Mouse (Mus musculus): ENCODE data around the gene Haus3.

The Haus3 gene

DNA sequence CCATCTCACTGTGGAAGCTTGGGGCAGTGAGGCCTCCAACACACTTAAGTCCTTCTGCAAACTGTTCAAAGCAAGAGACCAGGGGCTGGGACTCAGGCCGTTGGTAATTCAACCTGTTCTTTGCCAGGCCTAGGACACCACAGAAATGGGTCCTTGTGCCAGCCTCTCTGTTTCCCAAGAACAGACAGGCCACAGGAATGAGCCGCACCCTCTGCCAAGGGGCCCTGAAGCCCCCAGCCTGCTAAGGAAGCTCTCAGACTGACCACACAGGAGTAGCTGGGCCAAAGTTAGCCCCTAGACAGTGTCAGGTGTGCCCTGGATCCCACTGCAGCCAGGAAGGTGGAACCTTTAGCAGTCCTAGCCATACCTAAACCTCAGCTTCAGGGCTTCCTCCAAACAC, 17.1 kb upstream of the Haus3 start:
- DNase-seq: no peak

DNA sequence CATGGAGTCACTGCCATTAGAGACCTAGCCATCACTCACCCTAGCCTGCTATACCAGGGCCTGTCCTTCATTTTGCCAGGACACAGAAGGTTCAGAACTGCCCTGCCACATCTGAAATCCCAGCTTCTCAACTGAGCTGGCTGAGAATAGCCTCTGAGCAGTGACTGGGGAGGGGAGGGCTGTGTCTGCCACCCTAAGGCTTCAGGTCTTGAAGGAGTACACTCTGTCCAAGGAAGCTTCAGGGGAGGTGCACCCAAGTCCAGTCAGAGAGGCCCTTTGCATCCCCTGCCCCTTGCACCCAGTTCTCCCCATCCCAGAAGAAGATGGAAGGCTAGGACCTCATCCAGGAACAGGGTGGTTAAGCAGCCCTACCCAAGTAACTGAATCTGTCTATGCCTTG, 16.5 kb upstream of the Haus3 start:
- no peak for DNase-seq

DNA sequence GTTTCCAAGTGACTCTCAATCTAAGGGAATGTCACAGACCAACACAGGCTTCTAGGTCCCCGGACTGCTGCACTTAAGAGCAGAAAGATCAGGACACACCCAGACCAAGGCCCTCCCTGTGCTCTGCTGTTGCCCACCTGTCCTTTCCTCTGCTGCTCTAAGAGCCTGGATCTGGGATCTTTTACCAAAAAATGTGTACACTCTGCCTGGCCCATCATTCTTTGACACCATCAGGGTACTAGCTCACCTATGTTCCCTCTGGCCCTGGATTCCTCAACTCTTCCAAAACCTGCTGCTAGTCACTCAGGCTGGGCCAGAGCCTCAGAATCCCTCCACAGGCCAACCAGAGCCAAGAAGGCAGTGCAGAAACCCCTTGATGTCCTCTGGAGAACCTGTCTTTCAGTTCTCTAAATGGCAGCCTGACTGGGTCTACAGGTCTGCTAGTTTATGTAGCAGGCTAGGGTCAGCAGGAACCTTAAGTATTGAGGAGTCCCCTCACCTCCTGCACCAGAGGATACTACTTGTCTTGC, 15.8 kb upstream of the Haus3 start:
- no peak for DNase-seq

DNA sequence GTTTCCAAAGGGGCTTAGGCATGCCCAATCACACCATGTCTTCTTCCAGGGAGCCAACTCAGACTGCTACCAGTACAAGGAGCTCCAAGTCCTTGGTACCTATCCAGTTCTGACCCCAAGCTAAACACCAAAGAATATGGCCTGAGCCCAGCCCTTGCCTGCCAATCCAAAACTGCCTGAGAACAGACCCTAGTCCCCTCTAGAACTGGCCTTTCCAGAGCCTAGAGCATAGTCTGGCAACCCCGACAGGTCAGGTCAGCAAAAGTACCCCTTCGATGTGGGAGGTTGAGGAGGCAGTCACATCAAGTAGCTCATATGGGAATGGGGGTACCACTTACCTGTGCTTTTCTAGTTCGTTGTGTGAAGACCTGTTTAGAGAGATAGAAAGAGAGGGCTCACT, 14.6 kb upstream of the Haus3 start:
- DNase-seq: no peak

DNA sequence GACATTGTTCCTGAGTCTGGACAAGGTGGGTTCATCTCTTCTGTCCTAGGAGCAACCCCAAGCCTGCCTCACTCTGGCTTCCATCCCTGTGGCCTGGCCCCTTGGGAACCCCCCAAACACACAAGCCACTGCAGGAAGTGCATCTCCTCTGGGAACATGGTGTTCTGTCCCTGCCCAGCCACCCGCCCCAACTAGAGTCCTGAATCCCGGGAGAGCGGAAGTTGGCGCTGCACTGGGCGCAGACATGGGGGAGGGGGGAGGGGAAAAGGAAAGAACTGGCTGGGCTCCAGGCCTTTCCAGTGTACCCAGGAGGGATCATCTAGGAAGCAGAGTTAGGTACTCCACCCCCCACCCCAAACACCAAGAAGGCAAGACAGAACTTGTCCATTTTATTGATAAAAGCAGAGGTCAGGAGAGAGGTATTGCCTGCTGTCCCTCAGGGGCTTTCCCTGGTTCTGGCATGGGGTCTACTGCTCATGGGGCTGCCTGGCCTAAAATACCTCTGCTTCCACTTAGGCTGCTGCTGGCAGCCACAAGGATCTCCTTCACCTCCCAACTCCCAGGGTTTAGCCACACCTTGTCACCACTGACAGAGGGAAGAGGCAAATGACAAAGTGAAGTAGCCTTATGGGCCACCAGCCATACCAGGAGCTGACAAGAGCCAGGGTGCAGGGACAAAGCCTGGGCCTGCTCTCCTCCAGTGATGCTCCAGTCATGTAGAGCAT, 14.0 kb upstream of the Haus3 start:
- no peak for DNase-seq

DNA sequence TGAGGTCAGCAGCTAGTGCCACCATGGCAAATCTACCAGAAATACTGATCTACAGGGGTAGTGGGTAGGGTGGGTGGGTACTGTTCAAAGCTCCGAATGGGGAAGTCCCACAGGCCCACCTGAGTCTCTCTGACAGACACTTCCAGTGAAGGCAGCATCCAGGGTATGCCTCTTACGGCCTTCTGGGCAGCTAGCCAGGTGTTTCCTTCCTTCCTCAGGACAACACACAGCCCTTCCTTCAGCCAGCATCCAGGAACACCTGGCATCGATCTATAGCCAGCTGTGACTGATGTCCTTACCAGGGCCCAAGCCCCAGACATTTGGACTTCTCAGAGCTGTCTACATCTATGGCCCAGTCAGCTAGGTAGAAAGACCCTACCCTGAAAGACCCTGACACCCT, 13.2 kb upstream of the Haus3 start:
- no peak for DNase-seq

DNA sequence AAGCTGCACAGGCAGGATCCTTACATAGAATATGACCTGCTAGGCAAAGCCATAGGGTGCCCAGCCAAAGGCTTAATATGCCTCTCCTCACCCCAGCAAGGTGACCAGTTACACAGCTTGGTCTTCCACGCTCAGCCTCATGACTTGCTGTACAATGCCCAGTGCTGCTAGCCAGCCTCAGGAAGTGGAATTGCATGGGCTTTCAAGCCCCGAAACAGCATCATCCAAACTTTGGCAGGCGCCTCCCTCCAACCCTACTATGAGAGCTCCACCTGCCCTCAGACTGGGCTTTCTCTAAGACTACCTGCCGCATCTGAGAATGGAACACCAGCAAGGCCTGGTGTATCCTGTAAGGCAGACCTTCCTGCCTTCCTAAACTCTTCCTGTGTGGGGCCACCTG, 8.5 kb upstream of the Haus3 start:
- DNase-seq: no peak

DNA sequence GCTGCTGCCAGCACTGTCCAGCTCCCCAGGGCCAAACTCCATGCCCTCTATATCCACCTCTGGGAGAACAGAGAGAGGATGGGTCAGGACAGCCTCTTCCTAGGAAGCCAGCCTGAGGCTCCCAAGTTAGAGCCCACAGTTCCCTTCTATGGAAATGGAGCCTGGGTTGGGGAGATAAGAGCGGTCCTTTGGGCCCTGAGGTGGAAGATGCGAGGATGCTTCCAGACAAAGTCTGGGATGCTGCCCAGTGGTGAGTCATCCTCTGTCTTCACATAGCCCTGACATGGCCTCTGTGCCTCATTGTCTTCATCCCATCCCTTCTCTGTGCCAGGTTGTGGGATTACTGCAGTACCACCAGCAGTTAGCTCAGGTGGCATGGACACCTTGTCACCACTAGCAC, 7.8 kb upstream of the Haus3 start:
- DNase-seq: no peak

DNA sequence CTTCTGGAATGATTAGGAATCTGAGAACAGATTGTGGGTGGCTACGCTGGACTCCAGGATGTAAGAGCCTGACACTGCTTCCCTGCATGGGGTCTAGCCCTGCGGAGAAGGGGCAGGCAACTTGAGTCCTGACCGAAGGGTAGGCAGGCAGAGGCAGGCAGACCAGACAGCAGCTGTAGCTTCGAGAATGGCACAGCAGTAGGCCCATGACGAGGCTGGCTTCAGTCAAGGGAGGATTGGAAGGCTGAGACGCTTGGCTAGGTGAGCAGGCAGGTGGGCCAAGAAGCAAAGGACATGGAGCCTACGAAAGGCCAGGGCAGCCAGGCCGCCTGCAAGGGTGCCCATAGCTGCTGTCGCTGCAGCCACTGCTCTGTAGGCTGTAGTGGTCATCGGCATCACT, 7.4 kb upstream of the Haus3 start:
- DNase-seq: no peak

DNA sequence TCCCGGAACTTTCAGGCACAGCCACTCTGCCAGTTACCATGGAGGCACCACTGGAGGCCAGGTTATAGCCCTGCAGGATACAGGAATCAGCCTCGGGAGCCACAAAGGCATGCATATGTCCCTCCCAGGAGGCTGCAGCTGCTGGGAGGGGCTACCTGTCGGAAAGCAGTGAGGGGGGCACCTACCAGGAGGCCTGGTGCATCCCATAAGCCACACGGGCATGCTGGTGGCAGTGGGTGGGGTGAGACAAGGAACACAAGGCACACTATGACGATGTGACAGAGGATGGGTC, 6.0 kb upstream of the Haus3 start:
- DNase-seq: no peak

DNA sequence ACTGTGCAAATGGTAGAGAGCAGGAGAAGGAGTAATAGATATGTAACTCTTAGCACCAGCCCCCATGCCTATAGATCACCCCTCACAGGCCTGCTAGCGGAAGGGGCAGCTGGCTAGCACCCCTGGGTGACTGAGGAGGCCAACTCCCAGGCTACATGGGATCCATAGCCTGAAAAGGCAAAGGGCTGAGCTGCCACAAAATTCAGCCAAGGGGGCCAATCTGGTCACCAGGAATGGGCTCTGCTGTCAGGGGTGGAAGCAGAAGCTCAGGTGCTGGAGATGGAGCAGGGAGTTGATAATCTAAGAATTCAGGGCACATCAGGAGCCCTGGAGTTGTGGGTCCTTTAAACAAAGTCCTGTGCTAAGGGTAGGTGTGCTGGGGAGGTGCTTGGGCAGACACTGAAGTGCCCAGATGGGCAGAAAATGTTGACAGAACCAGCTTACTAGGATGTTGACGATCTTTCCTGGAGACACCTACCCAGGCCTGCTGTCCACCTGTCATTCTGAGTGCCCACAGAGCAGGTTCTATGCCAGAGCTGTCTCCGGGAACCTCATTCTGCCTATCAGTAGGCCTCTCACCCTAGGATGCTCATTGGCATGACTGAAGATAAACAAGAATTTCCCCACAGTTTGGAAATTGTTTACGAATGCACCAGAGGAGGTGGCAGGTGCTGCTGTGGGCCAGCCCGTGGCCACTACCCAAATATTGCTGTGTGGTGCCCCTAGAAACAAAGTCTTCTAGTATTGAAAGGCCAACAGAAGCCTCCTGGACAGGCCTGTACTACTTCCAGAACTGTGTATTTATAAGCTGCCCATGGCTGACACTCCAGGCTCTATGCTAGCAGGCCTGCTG, 5.4 kb upstream of the Haus3 start:
- DNase-seq: no peak

DNA sequence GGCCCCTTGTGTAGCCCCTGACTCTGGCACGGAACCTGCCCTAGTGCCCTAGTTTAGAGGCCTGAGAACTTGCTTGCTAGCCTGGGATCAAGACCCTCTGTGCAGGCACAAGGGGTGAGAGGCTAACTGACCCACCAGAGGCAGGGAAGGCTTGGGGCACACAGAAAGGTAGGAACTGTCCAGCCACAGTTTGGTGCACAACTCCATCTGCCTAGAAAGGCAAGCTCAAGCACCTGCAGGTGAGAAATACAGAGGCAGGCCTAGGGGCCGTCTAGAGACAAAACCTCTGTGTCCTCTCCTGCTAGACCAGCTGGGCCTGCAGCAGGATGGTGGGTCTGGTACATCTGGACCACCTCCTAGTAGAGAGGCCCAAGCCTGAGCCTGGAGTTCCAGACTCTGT, 4.7 kb upstream of the Haus3 start:
- no peak for DNase-seq

DNA sequence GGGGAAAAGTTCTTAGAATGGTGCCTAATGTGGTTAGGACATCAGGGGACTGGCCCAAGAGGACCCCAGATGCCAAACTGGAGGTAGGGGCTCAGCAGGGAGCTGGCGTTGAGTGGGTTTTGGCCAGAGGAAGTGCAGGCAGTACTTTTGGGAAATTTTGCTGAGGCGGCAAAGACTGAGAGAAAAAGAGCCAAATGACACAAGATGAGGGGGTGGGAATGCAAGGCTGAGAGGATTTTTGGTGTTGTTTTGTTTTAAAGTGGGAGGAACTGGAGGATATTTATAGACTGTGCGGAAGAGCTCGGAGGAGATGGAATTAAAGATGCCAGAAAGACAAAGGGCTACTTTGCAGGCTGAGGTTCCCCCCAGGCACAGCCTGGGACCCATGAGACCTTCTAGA, 1.4 kb upstream of the Haus3 start:
- no peak for DNase-seq

DNA sequence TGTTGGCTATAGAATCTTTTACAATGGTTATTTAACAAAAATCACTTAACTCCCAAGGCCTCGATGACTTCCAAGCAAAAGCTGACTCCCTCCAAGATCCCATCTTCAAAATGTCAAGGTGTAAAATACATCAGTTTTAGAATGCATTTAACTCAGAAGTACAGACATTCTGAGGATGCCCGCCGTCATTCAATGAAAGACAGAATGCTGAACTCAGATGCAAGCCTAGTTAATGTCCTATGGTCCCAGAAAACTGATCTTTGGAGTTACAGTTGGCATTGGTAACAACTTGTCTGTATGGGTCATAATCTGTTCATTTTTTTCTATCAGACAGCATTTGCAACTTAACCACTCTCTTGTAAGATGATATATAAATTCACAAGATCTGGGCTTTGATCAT, 627 bp upstream of the Haus3 start:
- no peak for DNase-seq

DNA sequence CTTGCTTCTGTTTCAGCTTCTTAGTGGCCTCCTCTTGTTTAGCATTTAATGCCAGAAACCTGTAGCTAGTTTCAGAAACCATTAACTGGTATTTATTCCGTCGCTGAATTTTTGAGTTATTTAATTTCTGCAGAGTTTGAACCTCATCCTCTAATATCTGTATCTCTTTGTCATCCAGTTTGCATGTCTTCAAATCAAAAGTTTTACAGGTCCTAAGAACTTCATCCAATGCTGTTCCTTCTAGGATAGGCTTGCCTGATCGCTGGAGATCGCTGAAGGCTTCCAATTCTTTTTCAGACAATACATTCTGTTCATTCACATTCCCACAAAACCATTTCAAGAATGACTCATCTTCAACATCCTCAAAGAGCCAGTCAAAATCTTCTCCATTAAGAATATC, 1.5 kb downstream of the Haus3 start:
- no peak for DNase-seq

DNA sequence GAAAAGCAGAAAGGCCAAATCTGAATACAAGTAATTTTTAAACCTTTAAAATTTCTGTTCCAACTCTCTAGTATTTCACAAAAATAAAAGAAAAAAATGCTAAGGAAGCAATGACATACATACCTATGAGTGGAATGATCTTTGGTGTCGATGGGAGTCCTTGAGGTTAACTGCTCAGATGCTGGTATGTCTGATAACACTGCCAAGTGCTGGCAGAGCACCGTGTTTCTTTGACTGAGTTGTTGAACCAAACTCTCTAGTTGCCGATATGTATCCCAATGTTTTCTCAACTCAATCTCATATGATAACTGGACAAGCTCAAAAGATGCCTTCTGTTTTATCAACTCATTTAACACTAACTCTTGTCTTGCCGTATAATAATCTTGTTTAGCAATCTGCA, 3.5 kb downstream of the Haus3 start:
- DNase-seq: no peak

DNA sequence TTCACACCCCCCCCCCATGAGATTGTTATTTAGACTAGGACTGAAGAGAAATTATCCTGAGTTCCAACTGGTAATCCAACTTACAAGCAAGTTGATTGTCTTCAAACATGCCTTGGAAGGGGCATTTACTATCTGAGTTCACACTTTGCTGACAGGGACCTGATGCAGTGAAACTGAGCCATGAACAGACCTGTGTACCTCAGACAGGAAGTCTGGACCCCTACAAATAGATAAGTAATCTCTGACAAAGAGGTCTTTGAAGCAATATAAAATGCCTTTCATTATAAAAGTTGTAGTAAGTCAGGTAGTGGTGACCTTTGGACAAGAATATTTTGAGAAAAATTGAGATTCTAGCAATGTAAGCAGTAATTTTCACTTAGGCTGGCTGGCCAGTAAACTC, 20.9 kb downstream of the Haus3 start:
- no peak for DNase-seq

DNA sequence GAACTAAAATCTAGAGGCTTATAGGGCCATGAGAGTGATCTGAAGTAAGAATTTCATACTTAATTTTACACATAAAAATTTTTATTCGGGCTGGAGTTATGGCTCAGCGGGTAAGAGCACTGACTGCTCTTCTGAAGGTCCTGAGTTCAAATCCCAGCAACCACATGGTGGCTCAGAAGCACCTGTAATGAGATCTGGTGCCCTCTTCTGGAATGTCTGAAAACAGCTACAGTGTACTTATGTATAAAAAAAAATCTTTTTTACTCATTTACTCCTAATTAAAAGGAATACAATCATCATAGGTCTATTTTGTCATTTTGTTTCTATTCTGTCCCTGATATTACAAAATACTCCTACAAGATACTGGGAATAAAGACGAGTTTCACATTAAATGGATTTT, 21.8 kb downstream of the Haus3 start:
- no peak for DNase-seq

DNA sequence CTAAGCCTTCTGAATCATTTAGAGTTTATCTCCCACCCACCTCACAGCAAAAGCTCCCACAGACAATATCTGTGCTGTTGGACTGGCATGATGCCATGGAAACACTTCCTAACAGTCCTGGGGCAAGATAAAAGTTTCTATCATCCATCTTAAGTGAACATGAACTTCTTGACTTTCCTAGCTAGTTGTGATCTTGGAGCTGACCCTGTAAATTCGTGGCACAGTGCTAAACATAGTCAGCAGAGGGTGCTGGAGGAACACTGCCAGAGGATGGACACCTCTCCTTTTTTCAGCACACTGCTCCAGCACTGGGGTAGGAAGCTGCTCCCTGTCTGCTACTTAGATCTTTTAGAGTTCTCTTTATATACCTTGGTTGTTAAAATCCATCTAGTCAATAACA, 29.6 kb downstream of the Haus3 start:
- DNase-seq: peak; percentile 33

DNA sequence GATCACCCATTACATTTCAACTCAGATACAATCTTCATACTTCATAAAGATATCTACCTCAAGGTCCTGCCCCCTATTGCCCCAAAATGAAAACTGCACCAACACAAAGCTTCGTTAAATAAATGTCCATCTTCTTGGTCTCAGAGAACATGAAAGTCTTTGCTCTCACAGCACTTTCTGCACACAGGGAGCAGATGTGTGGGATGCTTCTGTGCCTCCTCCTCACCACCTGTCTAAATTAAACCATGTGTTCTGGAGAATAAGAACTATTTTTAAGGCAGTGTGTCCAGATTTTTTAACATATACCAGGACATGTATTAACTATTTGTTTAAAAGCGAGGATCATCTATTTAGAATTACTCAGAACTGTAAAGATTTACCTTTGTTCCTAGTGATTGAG, 36.6 kb downstream of the Haus3 start:
- DNase-seq: no peak

DNA sequence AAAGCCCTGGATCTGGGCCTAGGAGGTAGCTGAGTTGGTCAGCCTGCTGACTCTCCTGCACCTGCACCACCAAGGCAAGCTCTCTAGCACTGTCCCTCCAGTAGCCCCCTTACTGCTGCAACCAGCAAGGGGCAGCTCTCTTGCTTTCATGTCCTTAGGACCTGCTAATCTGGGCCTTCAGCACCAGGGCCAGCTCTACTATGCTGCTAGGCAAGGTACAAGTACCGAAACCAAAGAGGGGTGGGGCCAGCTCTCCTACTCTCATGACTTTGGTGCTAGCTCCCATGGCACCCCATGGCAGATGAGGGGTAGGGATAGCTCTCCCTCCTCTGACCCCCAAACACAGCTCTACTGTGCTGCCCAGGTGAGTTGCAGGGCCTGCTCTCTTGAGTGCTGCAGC, 45.2 kb downstream of the Haus3 start:
- no peak for DNase-seq

DNA sequence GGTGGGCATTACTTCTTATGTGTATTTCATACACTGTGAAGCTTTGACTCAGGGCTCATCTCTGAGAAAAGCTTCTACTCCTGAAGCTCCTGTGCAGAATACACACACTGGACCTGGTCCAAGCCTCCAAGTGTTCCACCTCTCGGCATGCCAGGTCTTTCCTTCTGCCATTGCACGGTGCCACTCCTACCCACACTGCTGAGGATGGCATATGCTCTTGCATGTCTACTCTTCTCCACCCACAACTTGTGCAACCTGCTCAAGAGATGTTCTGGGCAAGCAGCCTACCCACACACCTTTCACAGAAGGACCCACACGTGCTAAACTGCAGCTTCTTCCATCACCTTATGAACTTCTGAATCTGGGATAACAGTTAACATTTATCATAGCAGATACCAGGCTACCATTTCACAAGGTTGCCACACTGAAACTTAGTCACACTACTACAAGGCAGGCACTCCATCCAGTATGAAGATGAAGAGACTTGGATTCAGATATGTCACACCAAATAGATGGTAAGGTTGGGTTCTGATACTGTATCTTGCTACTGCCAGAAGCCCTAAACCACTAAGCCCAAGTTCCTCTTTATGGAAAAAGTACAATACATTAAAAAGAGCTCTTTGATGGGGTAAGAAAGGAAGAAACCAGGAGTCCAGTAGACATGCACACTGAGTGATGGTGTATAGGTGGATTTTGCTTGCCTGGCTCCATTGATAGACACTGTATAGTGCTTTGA, 50.0 kb downstream of the Haus3 start:
- no peak for DNase-seq

DNA sequence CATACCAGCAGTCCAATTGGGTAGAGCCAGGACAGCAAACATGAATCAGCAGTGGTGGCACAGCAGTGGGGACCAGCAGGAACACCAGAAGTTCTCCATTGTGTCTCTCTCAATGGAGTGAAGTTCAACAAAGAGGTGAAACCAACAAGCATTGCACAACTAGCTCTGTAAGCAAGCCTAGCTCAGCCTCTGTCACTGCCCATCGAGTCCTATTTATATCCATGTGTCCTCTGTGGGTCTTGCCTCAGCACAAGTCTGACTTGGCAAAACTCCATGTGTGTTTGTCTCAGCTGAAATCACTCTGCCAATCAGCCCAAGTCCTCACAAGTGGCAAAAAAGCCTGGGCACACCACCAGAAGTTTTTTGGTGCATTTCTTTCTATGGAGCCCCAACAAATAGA, 63.6 kb downstream of the Haus3 start:
- DNase-seq: no peak

Data from retina, postnatal 1 day (tissue).